Mouse (Mus musculus): Measurements from ENCODE around the gene Sec1.

DNA sequence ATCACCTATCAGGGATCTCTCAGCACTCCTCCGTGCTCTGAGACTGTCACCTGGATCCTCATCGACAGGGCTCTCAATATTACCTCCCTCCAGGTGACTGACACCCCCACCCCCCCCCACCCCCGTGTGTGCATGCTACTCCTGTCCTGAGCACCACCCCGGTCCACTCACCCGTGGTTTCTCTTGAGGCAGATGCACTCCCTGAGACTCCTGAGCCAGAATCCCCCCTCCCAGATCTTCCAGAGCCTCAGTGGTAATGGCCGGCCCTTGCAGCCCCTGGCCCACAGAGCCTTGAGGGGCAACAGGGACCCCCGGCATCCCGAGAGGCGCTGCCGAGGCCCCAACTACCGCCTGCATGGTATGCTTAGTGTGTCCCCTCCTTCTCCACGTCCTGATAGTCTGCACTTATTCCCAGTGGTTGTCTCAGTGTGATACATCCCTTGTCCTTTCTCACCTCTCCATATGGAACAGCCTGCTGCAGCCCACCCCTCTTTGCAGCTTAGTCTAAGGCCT lies 9.4 kb upstream of the Sec1 start:
- TF ChIP-seq POLR2A (IDR thresholded peaks at IDR 0.05; ENCODE audit: low read depth, low read length) = no peak
- no peak for TF ChIP-seq CTCF (IDR thresholded peaks at IDR 0.05; ENCODE audit: extremely low read depth, insufficient read depth, insufficient read length, insufficient replicate concordance)
